Mouse (Mus musculus) cerebellum, adult (tissue): ENCODE measurements around the gene Ces1f.
"Not testable (repeated sequence)": the region's sequence is repeated elsewhere in the genome, so short reads cannot be mapped to it uniquely, and the experiment has no call there.

ENCODE experiments used
- ATAC-seq: cut with Nextera tagmentation; 2 replicates; pipeline ENCODE4 v1.9.2; 2017; ENCODE audit warnings: mild to moderate bottlenecking, moderate library complexity, mixed read lengths; ENCODE audit not compliant: insufficient number of reproducible peaks, low FRiP score, low TSS enrichment

Ces1f gene

GRCm38 (mm10) chr8:93279556-93279955 is at the start of gene Ces1f:
TSS of gene Ces1f (minus strand) at chr8:93279747.
- ATAC-seq: no peak

GRCm38 (mm10) chr8:93325123-93325522 is 45.6 kb upstream of the Ces1f start:
- ATAC-seq: no peak

- no peak for ATAC-seq
Observed at GRCm38 (mm10) chr8:93317031-93317430, 37.5 kb upstream of the Ces1f start.

- ATAC-seq: no peak
Observed at GRCm38 (mm10) chr8:93315557-93315956, 36.0 kb upstream of the Ces1f start.

- no peak for ATAC-seq
Observed at GRCm38 (mm10) chr8:93283896-93284295, 4.3 kb upstream of the Ces1f start.

- no peak for ATAC-seq
Observed at GRCm38 (mm10) chr8:93282349-93282748, 2.8 kb upstream of the Ces1f start.

- no peak for ATAC-seq
Observed at GRCm38 (mm10) chr8:93278176-93278805, 1.3 kb downstream of the Ces1f start.

GRCm38 (mm10) chr8:93274609-93275008 is 4.9 kb downstream of the Ces1f start:
- ATAC-seq: no peak

GRCm38 (mm10) chr8:93273321-93273720 is 6.2 kb downstream of the Ces1f start:
- no peak for ATAC-seq

- no peak for ATAC-seq
Observed at GRCm38 (mm10) chr8:93272686-93273085, 6.9 kb downstream of the Ces1f start.

GRCm38 (mm10) chr8:93261436-93261835 is 18.1 kb downstream of the Ces1f start:
- no peak for ATAC-seq

- ATAC-seq: no peak
Observed at GRCm38 (mm10) chr8:93252400-93252925, 27.1 kb downstream of the Ces1f start.

GRCm38 (mm10) chr8:93246057-93246456 is 33.5 kb downstream of the Ces1f start:
- ATAC-seq: no peak

- no peak for ATAC-seq
Observed at GRCm38 (mm10) chr8:93239884-93240283, 39.7 kb downstream of the Ces1f start.

- no peak for ATAC-seq
Observed at GRCm38 (mm10) chr8:93235681-93236080, 43.9 kb downstream of the Ces1f start.

GRCm38 (mm10) chr8:93234706-93235105 is 44.8 kb downstream of the Ces1f start:
- no peak for ATAC-seq

GRCm38 (mm10) chr8:93234068-93234467 is 45.5 kb downstream of the Ces1f start:
- ATAC-seq: no peak

GRCm38 (mm10) chr8:93229446-93229845 is 50.1 kb downstream of the Ces1f start, which contains the start of gene Ces1e:
TSS of gene Ces1e (minus strand) at chr8:93229619.
- ATAC-seq: no peak

GRCm38 (mm10) chr8:93228673-93229370 is 50.7 kb downstream of the Ces1f start:
- ATAC-seq: no peak

- ATAC-seq: not testable (repeated sequence)
Observed at GRCm38 (mm10) chr8:93226471-93226870, 53.1 kb downstream of the Ces1f start.

- no peak for ATAC-seq
Observed at GRCm38 (mm10) chr8:93221896-93222295, 57.7 kb downstream of the Ces1f start.

- no peak for ATAC-seq
Observed at GRCm38 (mm10) chr8:93217867-93218266, 61.7 kb downstream of the Ces1f start.
